Mouse (Mus musculus): ENCODE measurements around the gene Vwa8.

Gene Vwa8

DNA sequence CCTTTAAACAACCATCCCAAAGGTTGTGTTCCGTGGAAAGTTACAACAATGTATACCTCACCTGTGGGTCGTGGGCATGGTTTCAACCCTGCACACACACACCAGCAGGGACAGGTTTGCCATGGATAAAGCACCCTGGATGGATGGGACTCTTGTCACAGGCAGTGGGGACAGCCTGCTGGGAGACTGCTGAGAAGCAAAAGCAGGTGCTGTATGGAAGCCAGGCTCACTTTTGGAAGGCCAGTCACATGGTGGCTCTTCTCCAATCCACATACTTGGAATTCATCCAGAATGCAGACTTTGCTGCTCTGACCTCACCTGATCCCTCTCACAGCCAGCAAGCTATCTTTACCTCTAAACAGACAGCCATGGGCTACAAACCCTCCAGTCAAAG, 292.0 kb downstream of the Vwa8 start:
- in situ Hi-C loops (cut with MboI, MseI) = no loop called here

- in situ Hi-C loops (cut with MboI, MseI) = no loop called here
These were observed 293.5 kb downstream of the Vwa8 start for GRCm38 (mm10) chr14:79142342-79142741.

DNA sequence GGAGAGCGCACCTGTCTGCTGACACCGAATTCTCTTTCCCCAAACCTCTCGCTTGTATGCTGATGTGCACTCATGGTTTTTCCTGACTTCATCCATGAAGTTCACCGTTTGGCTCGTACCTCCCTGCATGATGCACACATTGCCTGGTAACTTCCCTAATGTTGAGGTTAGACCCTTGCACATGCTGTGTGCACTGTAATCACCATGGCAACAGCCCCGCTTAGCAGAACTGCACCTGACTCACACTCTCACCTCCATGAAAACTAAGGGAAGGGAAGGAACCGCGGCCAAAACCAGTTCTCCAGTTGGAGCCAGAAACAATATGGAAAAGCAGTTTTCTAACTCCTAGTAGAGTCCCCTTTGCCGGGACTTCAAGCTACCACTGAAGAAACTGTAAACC, 294.8 kb downstream of the Vwa8 start:
- in situ Hi-C loops (cut with MboI, MseI) = no loop called here

GRCm38 (mm10) chr14:79144278-79145224, 295.7 kb downstream of the Vwa8 start:
- in situ Hi-C loops (cut with MboI, MseI) = no loop called here

DNA sequence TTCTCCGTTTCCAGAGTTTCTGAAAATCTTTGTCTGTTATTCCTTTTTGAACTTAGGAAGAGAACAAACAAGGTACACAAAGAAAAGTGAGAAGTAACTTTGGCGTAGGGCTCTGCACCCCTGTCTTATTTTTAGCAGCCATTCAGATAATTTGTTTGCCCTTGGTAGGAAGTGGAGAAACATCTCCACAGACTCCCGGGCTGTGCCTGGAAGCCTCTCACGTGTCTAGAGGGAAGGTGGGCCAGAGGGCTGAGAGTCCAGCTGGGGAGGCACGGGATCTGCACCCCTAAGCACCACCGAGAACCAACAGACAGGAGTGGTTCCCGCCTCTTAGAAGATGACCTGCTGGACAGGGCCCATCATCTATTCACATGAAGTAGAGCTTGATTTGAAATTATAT, 302.9 kb downstream of the Vwa8 start:
- in situ Hi-C loops (cut with MboI, MseI) = no loop called here

GRCm38 (mm10) chr14:79153896-79154295, 305.0 kb downstream of the Vwa8 start:
- in situ Hi-C loops (cut with MboI, MseI) = no loop called here

DNA sequence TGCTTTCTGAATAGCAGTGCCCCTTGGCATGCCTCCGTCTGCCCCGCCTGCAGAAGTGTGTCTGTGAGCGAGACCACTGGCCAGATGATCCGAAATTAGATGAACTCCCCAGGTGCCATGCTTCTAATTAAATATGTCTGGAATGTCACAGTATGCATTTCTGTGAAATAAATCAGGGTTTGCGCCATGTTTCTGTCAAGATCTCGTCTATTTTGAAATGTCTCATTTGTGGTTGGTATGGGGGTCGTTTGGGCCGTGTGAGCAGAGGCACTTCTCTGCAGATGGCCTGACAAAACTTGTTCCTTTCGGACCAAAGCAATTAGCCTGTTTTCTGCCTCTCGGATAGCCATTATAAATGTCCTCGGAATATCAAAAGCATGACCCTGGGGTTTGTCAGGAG, 306.1 kb downstream of the Vwa8 start:
- in situ Hi-C loops (cut with MboI, MseI) = no loop called here

DNA sequence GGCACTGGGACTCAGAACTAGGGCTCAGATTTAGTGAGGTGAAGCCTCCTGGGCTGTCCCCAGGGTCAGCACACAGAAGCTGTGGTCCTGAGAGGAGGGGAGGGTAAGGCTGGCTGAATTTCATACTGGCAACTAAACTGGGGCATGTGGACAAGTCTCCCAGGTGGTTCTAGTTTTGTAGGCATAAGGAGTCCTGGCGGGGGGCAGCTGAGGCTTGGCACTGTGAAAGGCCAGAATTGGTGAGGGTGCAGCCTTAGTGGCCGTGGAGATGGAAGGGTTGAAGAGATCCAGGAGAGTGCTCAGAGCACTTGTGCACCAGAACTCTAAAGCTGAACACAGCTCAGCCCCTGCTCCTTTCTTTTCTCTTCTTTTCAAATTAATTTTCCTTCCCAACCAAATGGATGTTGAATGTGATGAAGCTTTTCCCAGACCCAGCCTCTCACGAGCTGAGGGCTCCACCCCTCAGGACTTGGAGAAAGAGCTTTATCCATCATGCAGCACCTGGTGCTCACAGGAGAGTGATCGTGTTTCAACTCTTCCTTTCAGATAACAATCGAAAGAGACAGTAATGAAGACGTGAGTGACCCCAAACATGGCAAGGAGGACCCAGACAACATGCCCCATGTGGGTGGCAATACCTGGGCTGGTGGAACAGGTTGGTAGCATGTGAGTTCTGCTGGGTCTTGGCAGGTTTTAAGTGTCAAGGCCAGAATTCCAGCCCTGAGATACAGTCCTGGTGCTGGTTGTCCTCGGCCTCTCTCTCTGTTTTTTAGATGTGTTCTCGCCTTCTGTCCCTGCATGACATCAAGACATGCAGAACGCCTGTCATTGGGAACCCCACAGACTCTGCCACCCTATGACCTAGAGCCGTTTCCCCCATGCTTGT, 307.9 kb downstream of the Vwa8 start:
- in situ Hi-C loops (cut with MboI, MseI) = no loop called here

GRCm38 (mm10) chr14:79157451-79158218, 308.8 kb downstream of the Vwa8 start:
- in situ Hi-C loops (cut with MboI, MseI) = no loop called here

GRCm38 (mm10) chr14:79158219-79158521, 309.3 kb downstream of the Vwa8 start:
- in situ Hi-C loops (cut with MboI, MseI) = no loop called here

- in situ Hi-C loops (cut with MboI, MseI) = no loop called here
These were observed 309.9 kb downstream of the Vwa8 start for GRCm38 (mm10) chr14:79158673-79159200.

GRCm38 (mm10) chr14:79159451-79159850, 310.6 kb downstream of the Vwa8 start:
- in situ Hi-C loops (cut with MboI, MseI) = no loop called here

- in situ Hi-C loops (cut with MboI, MseI) = no loop called here
These were observed 311.6 kb downstream of the Vwa8 start for GRCm38 (mm10) chr14:79160486-79160885.

DNA sequence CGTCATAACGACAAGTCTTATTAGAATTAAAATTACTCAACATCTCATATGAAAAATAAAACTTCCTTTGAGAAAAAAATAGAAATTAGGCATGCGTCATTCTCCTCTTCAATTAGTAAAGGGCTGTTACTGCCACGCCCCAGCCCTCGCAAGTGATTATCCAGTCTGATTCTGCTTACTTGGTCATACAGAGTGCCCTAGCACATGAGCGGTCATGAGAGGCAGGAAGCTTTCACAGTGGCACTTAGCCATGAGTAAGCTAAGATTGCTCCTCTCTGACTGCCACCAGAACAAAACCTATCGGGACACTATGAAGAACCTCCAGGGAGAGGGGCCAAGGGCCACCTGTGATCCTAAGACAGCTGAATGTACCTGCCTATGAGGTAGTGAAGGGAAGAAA, 312.1 kb downstream of the Vwa8 start:
- in situ Hi-C loops (cut with MboI, MseI) = no loop called here

- in situ Hi-C loops (cut with MboI, MseI) = no loop called here
These were observed 312.9 kb downstream of the Vwa8 start for GRCm38 (mm10) chr14:79161741-79162140.

GRCm38 (mm10) chr14:79162678-79163077, 313.8 kb downstream of the Vwa8 start:
- in situ Hi-C loops (cut with MboI, MseI) = no loop called here

- in situ Hi-C loops (cut with MboI, MseI) = no loop called here
These were observed 315.5 kb downstream of the Vwa8 start for GRCm38 (mm10) chr14:79164334-79164733.

GRCm38 (mm10) chr14:79164925-79165324, 316.1 kb downstream of the Vwa8 start:
- in situ Hi-C loops (cut with MboI, MseI) = no loop called here

DNA sequence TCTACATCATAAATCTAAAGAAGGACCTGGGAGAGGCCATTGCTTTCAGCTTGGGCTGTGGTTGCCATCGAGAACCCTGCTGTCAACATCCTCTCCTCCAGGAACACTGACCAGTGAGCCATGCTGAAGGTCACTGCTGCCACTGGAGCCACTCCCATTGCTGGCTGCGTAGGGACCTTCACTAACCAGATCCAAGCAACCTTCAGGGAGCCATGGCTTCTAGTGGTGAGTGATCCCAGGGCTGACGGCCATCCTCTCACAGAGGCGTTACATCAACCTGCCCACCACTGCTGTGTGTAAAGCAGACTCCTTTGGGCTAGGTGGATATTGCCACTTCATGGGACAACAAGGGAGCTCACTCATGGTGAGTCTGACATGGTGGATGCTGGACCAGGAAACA, 325.7 kb downstream of the Vwa8 start:
- in situ Hi-C loops (cut with MboI, MseI) = no loop called here

DNA sequence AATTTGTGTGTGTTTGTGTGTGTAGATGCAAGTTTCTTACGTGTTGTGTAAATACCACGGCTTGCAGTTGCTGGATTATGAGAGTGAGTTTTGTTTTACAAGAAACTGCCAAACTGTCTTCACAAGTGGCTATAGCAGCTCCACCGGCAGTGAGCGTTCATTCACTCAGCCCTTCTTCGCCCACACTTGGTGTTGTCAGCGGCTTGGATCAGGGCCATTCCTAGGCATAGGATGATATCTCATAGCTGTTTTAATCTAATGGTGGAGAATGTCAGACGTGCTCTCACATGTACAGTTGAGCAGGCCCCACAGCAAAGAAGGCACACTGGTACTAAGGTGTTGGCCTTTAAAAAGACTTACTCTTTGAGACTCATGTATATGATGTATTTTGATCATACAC, 328.9 kb downstream of the Vwa8 start:
- in situ Hi-C loops (cut with MboI, MseI) = loop anchor here in 1 of 2 experiments (5.0 kb wide), 1 partner anchor 50 kb away; no protein-coding TSS in a partner anchor

GRCm38 (mm10) chr14:79178247-79178646, 329.4 kb downstream of the Vwa8 start:
- in situ Hi-C loops (cut with MboI, MseI) = loop anchor here in 1 of 2 experiments (5.0 kb wide), 1 partner anchor 51 kb away; no protein-coding TSS in a partner anchor
